Comparison of ENCODE assay signal across 8 mouse cellular contexts in the genomic region with DNA sequence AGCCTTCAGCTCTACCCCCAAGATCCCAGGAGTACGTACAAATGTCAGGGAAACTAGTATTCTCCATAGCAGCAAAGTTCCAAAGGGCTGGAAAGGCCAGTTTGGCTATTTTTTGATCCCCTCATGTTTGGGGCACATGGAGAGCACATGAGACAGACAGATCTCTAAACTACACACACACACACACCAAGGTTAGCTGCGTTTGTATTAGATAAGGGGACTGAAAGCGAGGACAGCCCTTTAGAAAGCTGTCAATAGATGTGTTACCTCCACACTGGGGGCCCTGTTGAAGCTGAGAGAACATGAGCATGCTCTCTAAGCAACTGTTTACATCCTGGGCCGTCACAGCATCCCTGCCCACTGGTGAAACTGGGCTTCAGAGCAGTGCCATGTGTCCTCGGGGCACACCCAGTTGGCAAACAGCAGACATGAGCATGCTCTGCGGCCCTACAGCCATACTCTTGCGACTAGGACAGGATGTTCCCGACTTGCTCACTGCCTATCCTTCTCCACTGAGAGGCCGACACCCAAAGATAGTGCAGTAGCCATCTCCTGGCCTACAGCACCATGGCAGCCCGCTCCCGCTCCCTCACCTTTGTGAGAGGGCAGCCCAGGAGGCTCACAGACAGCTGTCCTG. TPM values are rescaled to one million over a fixed set of nuclear protein-coding genes. Genes with fewer than 3 reads are reported as not detected.
A peak's percentile ranks its signal among the peaks of the same experiment; 100 is the strongest.
DNase-seq lines count a peak whose midpoint lies in the region; ATAC-seq and TF ChIP-seq lines count a peak whose summit lies in the region.

No protein-coding gene starts in this region.

- peaks cover 16 to 23% of the 10 kb centered on the region in 2 experiments for H3K4me1 ChIP-seq in MEL (ENCODE audit: control insufficient read depth in 1 of 2, insufficient read depth in 2 of 2, low read length in 2 of 2)
- H3K4me1 ChIP-seq in forebrain, embryonic 15.5 days = peaks cover 40% of the 10 kb centered on the region
- peaks cover 73% of the 10 kb centered on the region for H3K4me1 ChIP-seq in liver, embryonic 16.5 days (ENCODE audit: control insufficient read depth, low read depth, low read length)

- TF ChIP-seq EP300 in MEL (IDR thresholded peaks at IDR 0.05; ENCODE audit: low read depth in 1 of 2, low read length in 2 of 2) = no peak

- peak overlapping the region; percentile 25 for H3K27ac ChIP-seq in MEL (ENCODE audit: control insufficient read depth, low read depth, low read length)
- peak overlapping the region; percentile 93 for H3K27ac ChIP-seq in forebrain, embryonic 15.5 days (replicated peaks)
- peak overlapping the region; percentile 91 for H3K27ac ChIP-seq in liver, embryonic 16.5 days (ENCODE audit: low read length)

- H3K27me3 ChIP-seq in MEL (ENCODE audit: control insufficient read depth in 1 of 2, insufficient read depth in 2 of 2, low read length in 2 of 2) = no peaks in the 10 kb centered on the region
- no peaks in the 10 kb centered on the region for H3K27me3 ChIP-seq in forebrain, embryonic 15.5 days
- H3K27me3 ChIP-seq in liver, embryonic 16.5 days (ENCODE audit: control insufficient read depth, insufficient read depth, low read depth, low read length) = no peaks in the 10 kb centered on the region

- H3K4me3 ChIP-seq in MEL (ENCODE audit: control insufficient read depth in 1 of 2, insufficient read depth in 1 of 2, low read depth in 2 of 2, low read length in 2 of 2) = no peak overlapping the region
- no peak overlapping the region for H3K4me3 ChIP-seq in forebrain, embryonic 15.5 days
- H3K4me3 ChIP-seq in liver, embryonic 16.5 days (ENCODE audit: low read depth, low read length) = no peak overlapping the region; the same call in none of the 2 replicates

- no peaks in the 10 kb centered on the region for H3K79me2 ChIP-seq in MEL (ENCODE audit: control insufficient read depth, insufficient read depth, low read length, poor library complexity)

- H3K9ac ChIP-seq in MEL (ENCODE audit: control insufficient read depth, low read depth, low read length, poor library complexity, severe bottlenecking) = no peak overlapping the region
- H3K9ac ChIP-seq in forebrain, embryonic 15.5 days (replicated peaks) = no peak overlapping the region
- H3K9ac ChIP-seq in liver, embryonic 16.5 days (ENCODE audit: low read depth, low read length) = peak overlapping the region; percentile 46

- H3K4me2 ChIP-seq in forebrain, embryonic 15.5 days (replicated peaks) = no peak overlapping the region
- H3K4me2 ChIP-seq in liver, embryonic 16.5 days (ENCODE audit: low read depth, low read length) = peak overlapping the region; percentile 43

- 70% methylated on average over 11 of the region's 11 CpGs for WGBS in forebrain, embryonic 15.5 days
- WGBS in liver, embryonic 16.5 days (ENCODE audit: insufficient replicate concordance) = 40% methylated on average over 11 of the region's 11 CpGs

- TF ChIP-seq RAD21 in MEL (IDR thresholded peaks at IDR 0.05; ENCODE audit: low read depth, low read length) = no peak

- DNase-seq in cerebellum, postnatal 25 days = peak; percentile 58 to 64
- peak; percentile 38 for DNase-seq in MEL (ENCODE audit: low read depth, low spot score)
- DNase-seq in ovary, adult 18-20 months (ENCODE audit: low spot score) = no peak
- DNase-seq in kidney, adult 8-10 months = no peak
- DNase-seq in thymus, postnatal 0 days (ENCODE audit: low spot score) = no peak

- ATAC-seq in cerebellum, adult (ENCODE audit: insufficient number of reproducible peaks, low FRiP score, low TSS enrichment) = no peak
- 0 out of 2 replicates have a peak, but pooled peaks have one; percentile 24 for ATAC-seq in forebrain, embryonic 15.5 days (replicated peaks)
- ATAC-seq in liver, embryonic 16.5 days (ENCODE audit: low read depth) = peak; percentile 78

- TF ChIP-seq POLR2A in MEL (IDR thresholded peaks at IDR 0.05; ENCODE audit: control insufficient read depth in 1 of 2, insufficient read depth in 1 of 2, low read depth in 1 of 2, low read length in 2 of 2, poor library complexity in 1 of 2) = no peak

- TF ChIP-seq CTCF in MEL (IDR thresholded peaks at IDR 0.05 in 2 of 3, conservative IDR thresholded peaks at IDR 0.05 in 1 of 3; ENCODE audit: control insufficient read depth in 1 of 3, insufficient read depth in 1 of 3, low read depth in 2 of 3, low read length in 3 of 3, poor library complexity in 1 of 3, severe bottlenecking in 1 of 3) = no peak

- peaks cover 0 to 18% of the 10 kb centered on the region in 2 experiments for H3K36me3 ChIP-seq in MEL (ENCODE audit: control insufficient read depth in 1 of 2, insufficient read depth in 2 of 2, low read length in 2 of 2)
- H3K36me3 ChIP-seq in forebrain, embryonic 15.5 days = no peaks in the 10 kb centered on the region; the same call in 1 of the 2 replicates
- peaks cover 41% of the 10 kb centered on the region for H3K36me3 ChIP-seq in liver, embryonic 16.5 days (ENCODE audit: control insufficient read depth, insufficient read depth)

- no peaks in the 10 kb centered on the region for H3K9me3 ChIP-seq in MEL (replicated peaks; ENCODE audit: insufficient read depth, low read length)
- H3K9me3 ChIP-seq in forebrain, embryonic 15.5 days = no peaks in the 10 kb centered on the region
- H3K9me3 ChIP-seq in liver, embryonic 16.5 days (replicated peaks; ENCODE audit: control insufficient read depth, low read length) = no peaks in the 10 kb centered on the region

TF ChIP-seq in MEL, 35 proteins besides CTCF, POLR2A, EP300 and RAD21:
- TF ChIP-seq MYC (IDR thresholded peaks at IDR 0.05; ENCODE audit: low read depth, low read length) (peak; percentile 64; the same call in 1 of the 2 replicates), SMC3 (IDR thresholded peaks at IDR 0.05; ENCODE audit: low read depth, low read length) (no peak), MEF2A (IDR thresholded peaks at IDR 0.05; ENCODE audit: extremely low read depth, insufficient replicate concordance, low read depth, low read length, poor library complexity, severe bottlenecking) (no peak)

RNA-seq across cellular contexts. Expression of gene Fam53b, which starts 47.3 kb away (rescaled TPM):
- total RNA-seq in MEL (2012; rRNA removed) = 7.3 and 7.9 TPM in 2 replicates
- 10 to 100 TPM in 1 of 2 experiments, not detected in 1; 15.4 TPM for polyA plus RNA-seq in MEL (2012; ENCODE audit: insufficient read depth in 1 of 2, insufficient read length in 2 of 2, low read depth in 1 of 2, low replicate concordance in 2 of 2, missing spikeins in 1 of 2)
- 27.8 and 34.8 TPM in 2 replicates for polyA plus RNA-seq in forebrain, embryonic 15.5 days (2015; fragmentation: Nextera tagmentation; extraction: Ambion mirVana)
- polyA plus RNA-seq in liver, embryonic 16.5 days (2015; fragmentation: Nextera tagmentation; extraction: Ambion mirVana) = 25.1 and 29.4 TPM in 2 replicates
- 30.5 and 37.7 TPM in 2 replicates for polyA plus RNA-seq in thymus, postnatal 0 days (2015; fragmentation: Nextera tagmentation; extraction: Ambion mirVana)

Comparison
In these comparisons a context has a peak if more than half of its experiments do, and no peak if none do; other contexts are left out.
1. DNase-seq: peak in cerebellum, postnatal 25 days (2 of 2) and MEL (single experiment); none in ovary, adult 18-20 months (single experiment), kidney, adult 8-10 months (0 of 2) and thymus, postnatal 0 days (single experiment).
2. H3K27ac ChIP-seq: peak in every context shown above with its lines; median percentile 93 in forebrain, embryonic 15.5 days; 91 in liver, embryonic 16.5 days; 25 in MEL.